Mouse (Mus musculus) lung, embryonic 15.5 days (tissue): ENCODE data around the gene Atp13a4. TPM values are rescaled to one million over a fixed set of nuclear protein-coding genes. Genes with fewer than 3 reads are reported as not detected.

Source experiments
- ATAC-seq: fragments of 200-750 bp; cut with Nextera tagmentation; 2 replicates; pipeline ENCODE4 v1.8.0; 2017; ENCODE audit warnings: moderate number of reproducible peaks, borderline replicate concordance; ENCODE audit not compliant: low FRiP score, low TSS enrichment; ENCODE audit errors: extremely low read depth
- H3K27ac ChIP-seq: fragments of 300-500 bp; sonication (generic); 2 replicates; pipeline ENCODE4 v1.5.1; 2015; ENCODE audit warnings: moderate library complexity, mild to moderate bottlenecking, inconsistent platforms
- H3K27me3 ChIP-seq: fragments of 300-500 bp; sonication (generic); 2 replicates; pipeline ENCODE4 v1.6.1; 2015; ENCODE audit warnings: inconsistent platforms
- H3K36me3 ChIP-seq: fragments of 300-500 bp; sonication (generic); 2 replicates; pipeline ENCODE4 v1.6.1; 2015; ENCODE audit warnings: inconsistent platforms
- H3K4me1 ChIP-seq: fragments of 300-500 bp; sonication (generic); 2 replicates; pipeline ENCODE4 v1.6.1; 2015; ENCODE audit warnings: inconsistent platforms
- H3K4me2 ChIP-seq: fragments of 300-500 bp; sonication (generic); 2 replicates; pipeline ENCODE4 v1.6.1; 2015; ENCODE audit warnings: inconsistent platforms, mild to moderate bottlenecking, moderate library complexity
- H3K4me3 ChIP-seq: fragments of 300-500 bp; sonication (generic); 2 replicates; pipeline ENCODE4 v1.5.1; 2015; ENCODE audit warnings: mild to moderate bottlenecking, inconsistent platforms
- H3K9ac ChIP-seq: fragments of 300-500 bp; sonication (generic); 2 replicates; pipeline ENCODE4 v1.6.1; 2015; ENCODE audit warnings: inconsistent platforms
- H3K9me3 ChIP-seq: fragments of 300-500 bp; sonication (generic); 2 replicates; pipeline ENCODE4 v1.6.1; 2016; ENCODE audit warnings: inconsistent platforms
- WGBS: fragments of 180-500 bp; shearing (Covaris S2); methylation state at CpG from one replicate; pipeline ENCODE4 v1.1.7; 2015; 5-methylcytosine and 5-hydroxymethylcytosine counted together
- polyA plus RNA-seq: library from polyadenylated mRNA; unstranded; fragments of >200 nt; fragmentation: Nextera tagmentation; extraction: Ambion mirVana; gene quantifications from 2 replicates; pipeline ENCODE4 v1.2.1, GENCODE M21; 2015

Atp13a4 gene
- polyA plus RNA-seq, 1 experiment from 2014 or later, result 0.77 TPM

GRCm38 (mm10) chr16:29378458-29378857, 166.2 kb downstream of the Atp13a4 start, which contains the start of gene Atp13a5:
Gene Atp13a5, minus strand, starts transcription at chr16:29378732.
- no peaks in the 10 kb centered on the region for H3K27me3 ChIP-seq
- H3K4me3 ChIP-seq, result no peak within 1 kb of the TSS
- H3K4me1 ChIP-seq, result no peaks in the 10 kb centered on the region
- no peak for ATAC-seq
- no peaks in the 10 kb centered on the region for H3K9me3 ChIP-seq
- H3K9ac ChIP-seq, result no peak within 1 kb of the TSS
- no peaks in the 10 kb centered on the region for H3K36me3 ChIP-seq
- H3K4me2 ChIP-seq, result no peak within 1 kb of the TSS
- 21% methylated on average over 4 of the region's 4 CpGs for WGBS
- no peak within 1 kb of the TSS for H3K27ac ChIP-seq

DNA sequence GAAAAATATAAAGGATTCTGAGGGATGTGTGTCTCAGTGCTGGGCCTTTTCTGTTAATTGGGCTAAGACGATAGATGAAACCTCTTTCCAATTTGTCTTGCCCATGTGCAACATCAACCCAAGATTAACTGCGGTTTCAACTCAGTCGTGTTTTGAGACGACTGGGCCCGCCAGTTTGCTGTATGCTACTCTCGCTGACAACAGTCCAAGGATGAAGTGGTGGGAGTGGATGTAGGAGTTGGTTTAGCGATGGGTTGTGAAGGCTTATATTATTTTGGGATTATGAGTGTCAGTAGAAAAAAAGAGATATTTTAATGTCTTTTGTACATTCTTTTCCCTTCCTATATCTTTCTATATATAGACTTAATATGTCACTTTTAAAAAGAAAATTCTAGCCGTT, 170.0 kb downstream of the Atp13a4 start:
- no peak for ATAC-seq
- Histone ChIP-seq H3K27ac (no peak overlapping the region), H3K4me3 (no peak overlapping the region), H3K27me3 (no peaks in the 10 kb centered on the region), H3K36me3 (no peaks in the 10 kb centered on the region), H3K9me3 (no peaks in the 10 kb centered on the region), H3K4me1 (no peaks in the 10 kb centered on the region), H3K9ac (no peak overlapping the region), H3K4me2 (no peak overlapping the region)
- WGBS, result 68% methylated on average over 8 of the region's 8 CpGs

Other genes with a start within 250 kb of the Atp13a4 start
- gene Atp13a5, start 166.1 kb downstream of the Atp13a4 start, polyA plus RNA-seq, result not detected in 2 replicates
- 31.3 and 31.6 TPM in 2 replicates for gene Opa1, start 34.5 kb upstream of the Atp13a4 start, polyA plus RNA-seq